Mouse (Mus musculus) neutrophil, adult 5-6 weeks (primary cell): Measurements from ENCODE around the gene Als2cl. TPM values are rescaled to one million over a fixed set of nuclear protein-coding genes. Genes with fewer than 3 reads are reported as not detected.

ENCODE experiments used
- ATAC-seq: fragments of 151-379, 151-347 bp; 2 replicates; pipeline ENCODE4 v1.8.0; 2017; ENCODE audit warnings: mild to moderate bottlenecking, moderate TSS enrichment; ENCODE audit not compliant: insufficient number of reproducible peaks, poor library complexity, low FRiP score, severe bottlenecking; ENCODE audit errors: extremely low read depth
- total RNA-seq: library from RNA; stranded (forward); fragments of 200-1000 nt; gene quantifications from 2 replicates; pipeline ENCODE4 v1.2.3, GENCODE M21; 2017

The Als2cl gene
- total RNA-seq, 1 experiment from 2014 or later, result 16.4 TPM

DNA sequence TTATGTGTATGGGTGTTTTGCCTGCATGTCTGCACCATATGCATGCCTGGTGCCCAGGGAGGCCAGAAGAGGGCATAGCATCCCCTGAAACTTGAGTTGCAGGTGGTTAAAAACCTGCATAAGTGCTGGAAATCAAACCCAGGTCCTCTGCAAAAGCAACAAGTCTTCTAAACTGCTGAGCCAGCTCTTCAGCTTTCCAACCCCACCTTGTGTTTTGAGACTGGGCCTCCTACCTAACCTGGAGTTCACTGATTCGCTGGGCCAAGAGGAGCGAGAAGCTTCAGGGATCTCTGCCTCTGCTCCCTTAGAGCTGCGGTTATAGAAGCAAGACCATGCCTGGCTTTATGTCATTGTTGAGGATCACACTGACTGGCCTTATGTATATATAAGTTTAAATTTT lies 70.4 kb downstream of the Als2cl start:
- no peak for ATAC-seq

Other genes with a start within 250 kb of the Als2cl start
- 110 and 138 TPM in 2 replicates for gene Nbeal2, start 225.7 kb upstream of the Als2cl start, total RNA-seq
- gene Ccdc12, start 223.4 kb upstream of the Als2cl start, total RNA-seq, result 123 and 125 TPM in 2 replicates
- not detected in 2 replicates for gene Myl3, start 138.0 kb upstream of the Als2cl start, total RNA-seq
- not detected in 2 replicates for gene Pth1r, start 132.7 kb upstream of the Als2cl start, total RNA-seq
- not detected in 2 replicates for gene Prss42, start 81.7 kb upstream of the Als2cl start, total RNA-seq
- gene Prss44, start 65.9 kb upstream of the Als2cl start, total RNA-seq, result not detected in 2 replicates
- not detected in 2 replicates for gene Prss43, start 53.2 kb upstream of the Als2cl start, total RNA-seq
- gene Prss45, start 45.3 kb upstream of the Als2cl start, total RNA-seq, result not detected in 2 replicates
- gene Prss46, start 35.4 kb upstream of the Als2cl start, total RNA-seq, result not detected in 2 replicates
- gene Prss50, start 21.9 kb upstream of the Als2cl start, total RNA-seq, result not detected in 2 replicates
- 2.6 and 2.9 TPM in 2 replicates for gene Tmie, start 243 bp downstream of the Als2cl start, total RNA-seq
- 1.4 TPM in 1 of 2 replicates, not detected in the other for gene Fam240a, start 37.0 kb downstream of the Als2cl start, total RNA-seq
- 0.49 and 1.0 TPM in 2 replicates for gene Tdgf1, start 66.3 kb downstream of the Als2cl start, total RNA-seq
- not detected in 2 replicates for gene Lrrc2, start 71.7 kb downstream of the Als2cl start, total RNA-seq
- not detected in 2 replicates for gene Rtp3, start 110.7 kb downstream of the Als2cl start, total RNA-seq
- 19.4 and 33.3 TPM in 2 replicates for gene Ltf, start 139.4 kb downstream of the Als2cl start, total RNA-seq
- 12.0 and 12.5 TPM in 2 replicates for gene Ccrl2, start 177.6 kb downstream of the Als2cl start, total RNA-seq
- 95.8 and 97.4 TPM in 2 replicates for gene Lrrfip2, start 237.7 kb downstream of the Als2cl start, total RNA-seq